Mouse (Mus musculus) hindbrain, embryonic 12.5 days (tissue): ENCODE data around the gene Pdss2. TPM values are rescaled to one million over a fixed set of nuclear protein-coding genes. Genes with fewer than 3 reads are reported as not detected.
A peak's percentile ranks its signal among the peaks of the same experiment; 100 is the strongest.

Experiments
- ATAC-seq: fragments of 200-750 bp; cut with Nextera tagmentation; 2 replicates; pipeline ENCODE4 v1.8.0; 2017; ENCODE audit warnings: moderate TSS enrichment; ENCODE audit not compliant: low FRiP score
- H3K27ac ChIP-seq: fragments of 300-500 bp; sonication (generic); 2 replicates; pipeline ENCODE4 v1.5.1; 2016; ENCODE audit warnings: mild to moderate bottlenecking
- H3K27me3 ChIP-seq: fragments of 300-500 bp; sonication (generic); 2 replicates; pipeline ENCODE4 v1.6.1; 2016; ENCODE audit warnings: mild to moderate bottlenecking
- H3K36me3 ChIP-seq: fragments of 300-500 bp; sonication (generic); 2 replicates; pipeline ENCODE4 v1.6.1; 2016; ENCODE audit warnings: mild to moderate bottlenecking
- H3K4me1 ChIP-seq: fragments of 300-500 bp; sonication (generic); 2 replicates; pipeline ENCODE4 v1.6.1; 2016
- H3K4me2 ChIP-seq: fragments of 300-500 bp; sonication (generic); replicated peaks from 2 replicates; pipeline ENCODE4 v1.6.1; 2016; ENCODE audit warnings: mild to moderate bottlenecking
- H3K4me3 ChIP-seq: fragments of 300-500 bp; sonication (generic); 2 replicates; pipeline ENCODE4 v1.5.1; 2016; ENCODE audit warnings: mild to moderate bottlenecking
- H3K9ac ChIP-seq: fragments of 300-500 bp; sonication (generic); 2 replicates; pipeline ENCODE4 v1.6.1; 2016; ENCODE audit warnings: mild to moderate bottlenecking, moderate library complexity
- H3K9me3 ChIP-seq: fragments of 300-500 bp; sonication (generic); replicated peaks from 2 replicates; pipeline ENCODE4 v1.6.1; 2016; ENCODE audit warnings: mild to moderate bottlenecking
- WGBS: fragments of 180-500 bp; shearing (Covaris S2); methylation state at CpG from one replicate; pipeline ENCODE4 v1.1.7; 2016; 5-methylcytosine and 5-hydroxymethylcytosine counted together
- polyA plus RNA-seq: library from polyadenylated mRNA; unstranded; fragments of >200 nt; fragmentation: Nextera tagmentation; extraction: Ambion mirVana; gene quantifications from 2 replicates; pipeline ENCODE4 v1.2.1, GENCODE M21; 2016

Gene Pdss2
- polyA plus RNA-seq, 1 experiment from 2014 or later, result 14.9 TPM

DNA sequence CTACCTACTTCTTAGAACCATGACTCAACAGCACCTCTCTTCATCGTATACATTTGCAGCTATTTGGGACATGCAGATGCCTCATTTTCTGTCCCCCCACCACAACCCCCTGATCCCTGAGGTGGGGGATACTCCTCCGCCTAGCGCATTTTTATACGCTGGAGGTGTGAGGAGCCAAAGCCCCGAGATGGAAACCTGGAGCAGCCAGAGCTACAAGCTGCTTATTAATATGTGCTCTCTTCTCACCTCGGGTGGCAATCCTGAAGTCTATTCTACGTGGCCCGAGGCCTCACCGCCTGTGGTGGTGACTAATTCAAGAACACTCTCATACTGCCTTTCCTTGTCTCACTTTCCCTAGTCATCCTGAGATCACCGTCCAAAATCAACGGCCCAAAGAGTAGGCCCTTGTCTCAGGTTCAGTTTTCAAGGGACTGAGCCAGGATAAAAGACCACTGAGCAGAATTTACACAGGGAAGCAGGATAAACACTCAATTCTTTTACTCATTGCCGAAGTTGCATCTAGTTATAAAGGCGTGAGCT, 3.9 kb upstream of the Pdss2 start:
- Histone ChIP-seq H3K9ac (no peak overlapping the region), H3K27me3 (no peaks in the 10 kb centered on the region), H3K9me3 (no peaks in the 10 kb centered on the region), H3K4me2 (no peak overlapping the region), H3K36me3 (no peaks in the 10 kb centered on the region), H3K27ac (no peak overlapping the region), H3K4me1 (peaks cover 11% of the 10 kb centered on the region), H3K4me3 (no peak overlapping the region)
- 91% methylated on average over 13 of the region's 13 CpGs for WGBS
- no peak for ATAC-seq

DNA sequence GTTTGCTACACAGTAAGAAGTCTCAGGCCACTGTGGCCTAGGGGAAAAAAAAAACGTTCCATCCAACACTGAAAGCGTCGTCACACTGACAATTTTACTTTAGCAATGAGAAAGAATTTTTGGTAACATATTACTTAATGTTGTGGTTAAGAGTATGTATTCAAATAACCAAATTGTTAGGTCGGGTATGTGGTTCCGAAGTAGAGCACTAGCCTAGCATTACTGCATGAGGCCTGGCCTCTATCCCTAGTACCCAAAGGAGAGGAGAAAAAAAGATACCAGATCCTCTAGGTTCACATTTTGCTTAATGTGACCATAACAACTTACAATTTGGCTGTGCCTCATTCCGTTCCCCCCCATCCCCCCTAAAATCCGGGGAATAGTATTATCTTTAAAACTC, 807 bp upstream of the Pdss2 start:
- Histone ChIP-seq H3K9ac (peak overlapping the region; percentile 93), H3K4me2 (peak overlapping the region; percentile 91), H3K36me3 (no peaks in the 10 kb centered on the region), H3K27me3 (no peaks in the 10 kb centered on the region), H3K4me3 (peak overlapping the region; percentile 84), H3K27ac (peak overlapping the region; percentile 96), H3K4me1 (peaks cover 11% of the 10 kb centered on the region), H3K9me3 (no peaks in the 10 kb centered on the region)
- 19% methylated on average over 7 of the region's 7 CpGs for WGBS
- ATAC-seq, result peak; percentile 30

DNA sequence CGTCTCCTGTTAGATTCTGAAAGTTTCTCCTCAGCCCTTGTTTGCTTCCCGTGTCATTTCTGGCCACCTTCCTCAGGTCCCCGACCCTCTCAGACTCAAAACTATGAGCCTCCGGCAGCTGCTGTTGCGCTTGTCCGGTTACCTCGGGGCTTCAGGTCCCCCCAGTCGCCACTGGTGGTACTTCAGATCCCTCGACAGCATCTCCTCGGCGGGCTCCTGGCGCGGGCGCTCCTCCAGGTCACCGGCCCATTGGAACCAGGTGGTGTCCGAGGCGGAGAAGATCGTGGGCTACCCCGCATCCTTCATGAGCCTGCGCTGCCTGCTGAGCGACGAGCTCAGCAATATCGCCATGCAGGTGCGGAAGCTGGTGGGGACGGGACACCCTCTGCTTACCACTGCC, 373 bp downstream of the Pdss2 start:
- Histone ChIP-seq H3K27ac (peak overlapping the region; percentile 96), H3K9me3 (no peaks in the 10 kb centered on the region), H3K4me2 (peak overlapping the region; percentile 91), H3K9ac (peak overlapping the region; percentile 77), H3K36me3 (no peaks in the 10 kb centered on the region), H3K27me3 (no peaks in the 10 kb centered on the region), H3K4me1 (peaks cover 11% of the 10 kb centered on the region), H3K4me3 (peak overlapping the region; percentile 84)
- peak; percentile 63; the same call in 1 of the 2 replicates for ATAC-seq
- under 1% methylated on average over 25 of the region's 25 CpGs for WGBS

DNA sequence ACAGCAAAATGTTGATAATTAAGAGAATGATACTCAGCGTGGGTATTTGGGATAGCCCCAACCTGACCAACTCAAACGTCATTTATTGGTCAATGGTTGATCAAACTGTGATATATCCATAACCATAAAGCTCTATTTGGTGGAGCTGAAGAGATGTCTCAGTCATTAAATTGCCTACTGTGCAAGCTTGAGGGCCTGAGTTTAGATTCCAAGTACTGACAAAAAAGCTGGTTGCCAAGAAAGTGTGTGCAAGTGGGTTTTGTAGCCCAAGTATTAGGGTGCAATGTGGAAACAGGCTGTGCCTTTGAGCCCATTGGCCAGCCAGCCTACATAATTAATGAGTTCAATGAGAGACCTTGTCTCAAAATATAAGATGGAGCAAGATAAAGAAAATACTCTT, 2.1 kb downstream of the Pdss2 start:
- 96% methylated on average over 2 of the region's 2 CpGs for WGBS
- no peak overlapping the region for H3K27ac ChIP-seq
- no peak for ATAC-seq
- H3K4me2 ChIP-seq, result no peak overlapping the region
- H3K4me1 ChIP-seq, result peaks cover 11% of the 10 kb centered on the region
- no peaks in the 10 kb centered on the region for H3K27me3 ChIP-seq
- H3K4me3 ChIP-seq, result no peak overlapping the region
- no peaks in the 10 kb centered on the region for H3K36me3 ChIP-seq
- H3K9me3 ChIP-seq, result no peaks in the 10 kb centered on the region
- no peak overlapping the region for H3K9ac ChIP-seq

DNA sequence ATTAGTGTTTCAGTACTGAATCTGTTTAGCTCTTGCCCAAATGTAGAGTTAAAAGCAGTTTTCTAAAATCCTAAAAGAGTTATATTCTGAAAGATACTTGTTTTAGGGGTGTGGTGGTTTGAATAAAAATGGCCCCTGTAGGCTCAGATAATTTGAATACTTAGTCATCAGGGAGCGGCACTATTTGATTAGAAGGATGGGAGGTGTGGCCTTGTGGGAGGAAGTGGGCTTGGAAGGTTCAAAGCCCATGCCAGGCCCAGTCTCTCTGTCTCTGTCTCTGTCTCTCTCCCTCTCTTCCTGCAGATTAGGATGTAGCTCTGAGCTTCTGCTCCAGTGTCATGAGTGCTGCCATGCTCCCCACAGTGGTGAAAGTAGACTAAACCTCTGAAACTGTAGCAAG, 5.1 kb downstream of the Pdss2 start:
- no peaks in the 10 kb centered on the region for H3K27me3 ChIP-seq
- H3K27ac ChIP-seq, result no peak overlapping the region
- H3K9me3 ChIP-seq, result no peaks in the 10 kb centered on the region
- H3K36me3 ChIP-seq, result no peaks in the 10 kb centered on the region
- WGBS, result 92% methylated on average over 1 of the region's 1 CpGs
- no peak for ATAC-seq
- no peak overlapping the region for H3K4me3 ChIP-seq
- H3K4me2 ChIP-seq, result no peak overlapping the region
- no peak overlapping the region for H3K9ac ChIP-seq
- H3K4me1 ChIP-seq, result peaks cover 8% of the 10 kb centered on the region

DNA sequence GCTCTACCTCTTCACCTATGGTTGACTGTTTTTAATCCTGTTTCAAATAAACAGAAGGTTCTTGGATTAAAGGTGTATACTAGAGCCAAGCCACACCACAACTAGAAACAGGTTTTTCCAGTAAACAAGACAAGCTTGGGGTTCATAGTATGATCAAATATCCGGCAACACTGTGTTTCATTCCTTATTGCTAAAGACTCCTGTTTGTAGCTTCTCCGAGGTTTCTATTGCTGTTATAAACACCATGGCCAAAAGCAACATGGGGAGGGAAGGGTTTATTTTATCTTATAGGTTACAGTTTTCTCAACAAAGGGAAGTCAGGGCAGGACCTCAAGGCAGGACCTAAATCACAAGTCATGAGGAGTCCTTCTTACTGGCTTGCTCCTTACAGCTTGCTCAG, 8.0 kb downstream of the Pdss2 start:
- Histone ChIP-seq H3K27ac (no peak overlapping the region), H3K36me3 (no peaks in the 10 kb centered on the region), H3K4me3 (no peak overlapping the region), H3K9me3 (no peaks in the 10 kb centered on the region), H3K4me1 (no peaks in the 10 kb centered on the region), H3K27me3 (no peaks in the 10 kb centered on the region), H3K4me2 (no peak overlapping the region), H3K9ac (no peak overlapping the region)
- ATAC-seq, result no peak
- 91% methylated on average over 2 of the region's 2 CpGs for WGBS

DNA sequence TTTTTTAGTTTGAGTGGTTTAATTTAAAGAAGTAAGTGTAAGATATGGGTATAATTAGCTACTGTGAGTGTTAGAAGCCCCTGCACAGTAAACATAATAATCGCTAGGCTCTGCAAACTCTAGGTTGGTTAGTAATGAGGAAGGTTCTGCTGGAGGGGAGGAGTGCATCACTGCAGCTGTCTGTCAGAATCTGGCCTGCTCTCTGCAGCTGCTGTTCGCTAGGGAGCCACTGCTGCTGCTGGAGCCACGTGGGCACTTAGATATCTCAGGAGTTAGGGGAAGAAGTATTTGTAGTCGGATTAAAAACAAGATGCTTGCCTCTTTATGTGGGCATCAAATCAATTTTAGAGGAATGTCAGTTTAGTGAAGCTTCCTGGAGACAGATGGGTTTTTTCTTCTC, 13.2 kb downstream of the Pdss2 start:
- Histone ChIP-seq H3K4me1 (no peaks in the 10 kb centered on the region), H3K27me3 (no peaks in the 10 kb centered on the region), H3K27ac (no peak overlapping the region), H3K4me2 (no peak overlapping the region), H3K9ac (no peak overlapping the region), H3K36me3 (0 out of 2 replicates have a peak, but pooled peaks cover 3% of the 10 kb centered on the region), H3K9me3 (0 out of 2 replicates have a peak, but pooled peaks cover 2% of the 10 kb centered on the region), H3K4me3 (no peak overlapping the region)
- 66% methylated on average over 4 of the region's 4 CpGs for WGBS
- ATAC-seq, result no peak

DNA sequence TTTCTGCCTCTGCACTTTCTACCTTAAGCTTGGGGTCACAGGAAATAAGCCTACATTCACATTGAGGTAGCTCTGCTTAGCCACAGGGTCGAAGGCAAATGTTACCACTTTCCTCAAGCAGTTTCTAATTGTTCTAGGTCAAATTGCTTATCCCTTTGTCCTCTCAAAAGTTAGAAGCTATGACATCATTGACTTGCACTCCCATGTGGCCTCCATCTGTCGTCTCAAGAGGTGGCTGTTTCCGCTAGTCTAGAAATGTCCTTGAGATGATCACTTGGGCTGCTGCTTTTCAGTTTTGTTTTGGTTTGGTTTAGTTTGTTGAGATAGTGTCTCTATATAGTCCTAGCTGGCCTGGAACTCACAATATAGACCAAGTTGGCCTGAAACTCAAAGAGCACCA, 13.7 kb downstream of the Pdss2 start:
- H3K4me3 ChIP-seq, result no peak overlapping the region
- no peaks in the 10 kb centered on the region for H3K4me1 ChIP-seq
- no peaks in the 10 kb centered on the region for H3K27me3 ChIP-seq
- no peak overlapping the region for H3K9ac ChIP-seq
- ATAC-seq, result no peak
- H3K4me2 ChIP-seq, result no peak overlapping the region
- no peak overlapping the region for H3K27ac ChIP-seq
- 0 out of 2 replicates have a peak, but pooled peaks cover 4% of the 10 kb centered on the region for H3K36me3 ChIP-seq
- 88% methylated on average over 3 of the region's 3 CpGs for WGBS
- 0 out of 2 replicates have a peak, but pooled peaks cover 6% of the 10 kb centered on the region for H3K9me3 ChIP-seq

DNA sequence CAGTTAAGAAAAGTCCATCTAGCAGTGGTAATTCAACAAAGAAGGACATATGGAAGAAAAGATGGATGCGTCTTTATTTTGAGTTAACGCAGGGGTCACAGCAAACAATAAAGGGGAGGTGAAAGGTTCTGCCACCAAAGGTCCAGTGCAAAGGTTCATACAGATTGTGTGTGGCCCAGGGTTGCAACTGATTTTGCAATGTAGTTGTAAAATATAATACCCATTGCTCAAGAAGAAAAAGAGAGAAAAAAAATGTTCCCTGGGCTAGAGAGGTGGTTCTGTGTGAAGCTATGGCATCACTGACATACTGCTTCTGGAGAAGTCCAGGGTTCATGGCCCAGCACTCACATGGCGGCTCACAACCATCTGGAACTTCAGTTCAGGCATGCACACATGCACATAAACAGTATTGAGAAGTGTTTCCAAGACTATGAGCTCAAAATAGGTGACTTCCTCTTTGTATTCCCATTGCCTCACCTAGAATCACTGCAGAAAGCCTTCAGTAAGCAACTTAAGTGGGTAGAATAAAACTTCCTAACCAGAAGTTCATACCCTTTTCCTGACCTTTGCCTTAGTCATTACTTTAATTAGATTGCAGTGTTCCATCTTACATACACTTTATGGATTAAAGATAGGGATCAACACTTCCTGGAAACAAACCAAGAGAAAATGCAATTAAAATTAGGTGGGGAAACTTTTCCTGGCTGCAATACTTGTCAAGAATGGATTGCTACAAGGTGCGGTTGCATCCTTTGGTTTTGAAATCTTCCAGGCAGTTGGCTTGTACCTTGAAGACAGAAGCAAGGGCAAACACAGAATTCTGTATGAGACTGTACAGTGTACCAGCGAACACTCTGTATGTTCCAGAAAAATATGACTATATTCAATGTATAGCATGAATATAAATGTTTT, 14.7 kb downstream of the Pdss2 start:
- ATAC-seq, result no peak
- Histone ChIP-seq H3K4me3 (no peak overlapping the region), H3K9me3 (0 out of 2 replicates have a peak, but pooled peaks cover 8% of the 10 kb centered on the region), H3K27ac (no peak overlapping the region), H3K9ac (no peak overlapping the region), H3K4me1 (no peaks in the 10 kb centered on the region), H3K4me2 (no peak overlapping the region), H3K27me3 (no peaks in the 10 kb centered on the region), H3K36me3 (0 out of 2 replicates have a peak, but pooled peaks cover 4% of the 10 kb centered on the region)
- WGBS, result 93% methylated on average over 5 of the region's 5 CpGs

DNA sequence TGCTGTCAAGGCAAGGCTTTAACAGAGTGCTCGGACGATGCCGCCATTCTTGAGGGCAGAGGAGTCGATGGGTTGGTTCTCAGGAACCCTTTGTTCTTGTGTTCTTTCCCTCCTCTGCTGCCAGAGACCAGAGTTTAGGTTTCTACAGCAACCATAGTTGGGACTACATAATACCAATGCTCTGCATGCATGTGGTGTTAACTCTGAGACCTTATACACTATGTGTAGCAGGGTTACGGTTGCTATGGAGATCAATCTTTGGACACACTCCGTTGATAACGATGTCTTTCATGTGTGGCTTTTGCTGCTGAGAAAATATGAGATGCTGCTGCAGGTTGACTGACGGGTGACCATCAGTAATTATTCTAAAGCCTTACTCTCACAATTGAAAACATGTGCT, 20.9 kb downstream of the Pdss2 start:
- no peaks in the 10 kb centered on the region for H3K27me3 ChIP-seq
- peaks cover 23% of the 10 kb centered on the region for H3K4me1 ChIP-seq
- no peak overlapping the region for H3K4me3 ChIP-seq
- no peak overlapping the region for H3K27ac ChIP-seq
- ATAC-seq, result no peak
- H3K9ac ChIP-seq, result no peak overlapping the region
- WGBS, result 61% methylated on average over 8 of the region's 8 CpGs
- no peak overlapping the region for H3K4me2 ChIP-seq
- 0 out of 2 replicates have a peak, but pooled peaks cover 8% of the 10 kb centered on the region for H3K9me3 ChIP-seq
- 0 out of 2 replicates have a peak, but pooled peaks cover 4% of the 10 kb centered on the region for H3K36me3 ChIP-seq

DNA sequence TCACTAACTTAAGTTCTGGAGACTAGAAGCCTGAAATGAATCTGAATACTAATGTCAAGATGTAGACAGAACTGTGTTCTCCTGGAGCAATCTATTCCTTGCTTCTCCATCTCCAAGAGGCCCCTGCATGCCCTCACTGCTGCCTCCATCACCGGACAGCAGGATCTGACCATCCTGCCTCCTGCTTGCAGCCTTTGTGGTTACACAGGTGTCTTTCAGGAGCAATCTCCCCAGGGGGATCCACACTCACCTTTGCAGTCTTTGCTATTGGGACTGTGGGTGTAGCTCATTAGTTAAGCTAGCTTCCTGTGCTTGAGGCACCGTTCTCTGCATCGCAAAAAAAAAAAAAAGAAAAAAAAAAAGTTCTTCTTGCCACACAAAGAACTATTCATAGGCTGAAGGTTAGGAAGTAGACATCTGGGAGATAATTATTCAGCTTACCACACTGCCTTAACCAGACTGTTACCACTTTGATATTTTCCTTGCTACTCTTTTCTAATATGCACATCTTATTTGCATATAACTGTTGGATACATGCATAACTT, 23.0 kb downstream of the Pdss2 start:
- H3K9ac ChIP-seq, result no peak overlapping the region
- H3K27ac ChIP-seq, result no peak overlapping the region
- H3K4me3 ChIP-seq, result no peak overlapping the region
- ATAC-seq, result no peak
- H3K4me2 ChIP-seq, result no peak overlapping the region
- 0 out of 2 replicates have a peak, but pooled peaks cover 8% of the 10 kb centered on the region for H3K9me3 ChIP-seq
- H3K4me1 ChIP-seq, result peaks cover 26% of the 10 kb centered on the region
- H3K27me3 ChIP-seq, result no peaks in the 10 kb centered on the region
- H3K36me3 ChIP-seq, result 0 out of 2 replicates have a peak, but pooled peaks cover 3% of the 10 kb centered on the region
- WGBS, result 33% methylated on average over 3 of the region's 3 CpGs

DNA sequence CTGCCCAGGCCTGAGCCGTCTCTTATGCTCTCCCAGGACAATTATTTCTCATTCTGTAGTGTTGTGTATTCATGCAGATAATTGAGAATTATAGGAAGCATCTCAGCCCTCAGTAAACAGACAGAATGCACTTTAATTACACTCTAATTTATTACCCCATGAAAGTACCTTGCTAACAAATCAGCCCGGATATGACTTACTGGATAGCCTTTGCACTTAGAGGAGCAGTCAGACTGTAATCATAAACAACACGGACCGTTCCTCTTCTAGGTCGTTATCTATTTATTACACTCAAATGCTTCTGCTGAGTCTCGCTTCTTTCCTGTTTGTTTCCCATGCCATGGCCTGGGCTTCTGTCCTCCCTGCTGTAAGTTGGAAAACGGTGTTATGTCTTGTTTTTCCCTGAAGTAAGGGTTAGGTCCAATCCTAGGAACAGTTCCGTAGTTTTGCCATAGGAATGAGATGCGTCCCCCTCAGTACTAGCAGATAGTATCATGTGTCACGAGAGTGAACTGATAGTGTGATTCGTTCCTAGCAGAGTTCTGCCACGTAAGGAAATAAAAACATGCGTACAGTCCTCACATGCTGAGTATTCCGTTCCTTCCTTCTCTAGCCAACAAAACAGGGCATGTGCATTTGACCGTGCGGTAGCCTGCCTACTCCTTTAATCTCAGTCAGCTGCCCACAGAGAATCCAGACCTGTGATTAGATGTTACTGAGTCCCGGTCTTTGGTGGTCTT, 24.3 kb downstream of the Pdss2 start:
- H3K27me3 ChIP-seq, result no peaks in the 10 kb centered on the region
- no peak overlapping the region for H3K4me3 ChIP-seq
- H3K9ac ChIP-seq, result no peak overlapping the region
- ATAC-seq, result no peak
- H3K4me1 ChIP-seq, result peaks cover 26% of the 10 kb centered on the region
- no peaks in the 10 kb centered on the region for H3K9me3 ChIP-seq
- no peak overlapping the region for H3K27ac ChIP-seq
- H3K36me3 ChIP-seq, result no peaks in the 10 kb centered on the region
- 65% methylated on average over 17 of the region's 17 CpGs for WGBS
- H3K4me2 ChIP-seq, result no peak overlapping the region
